Comparison of ENCODE assay signal across 8 mouse cellular contexts in genomic region chr2:90940233-90941229, GRCm38 (mm10). TPM values are rescaled to one million over a fixed set of nuclear protein-coding genes. Genes with fewer than 3 reads are reported as not detected.
DNase-seq lines count a peak whose midpoint lies in the region.

TSS of gene Celf1 (plus strand) at chr2:90940382.

- H3K9me3 ChIP-seq in hindbrain, embryonic 10.5 days: no peaks in the 10 kb centered on the region

- peak; percentile 93 for DNase-seq in Muller cell, postnatal 12 days (ENCODE audit: inconsistent ontology term)
- peak; percentile 79 for DNase-seq in cerebellum, adult 9-10 months
- peak in 1 of 2 experiments; percentile 80 for DNase-seq in frontal cortex, adult 2 months (ENCODE audit: extremely low spot score in 1 of 2, low spot score in 1 of 2)
- peak; percentile 87 for DNase-seq in hindbrain, embryonic 10.5 days (ENCODE audit: low spot score)
- DNase-seq in layer of hippocampus, postnatal 14 days (ENCODE audit: low spot score in 2 of 2): peak; percentile 73 to 77
- peak; percentile 81 for DNase-seq in lung, postnatal 14 days
- DNase-seq in ovary, postnatal 36 days (ENCODE audit: low spot score): peak; percentile 85
- peak; percentile 88 for DNase-seq in thymus, postnatal 25 days

- no peaks in the 10 kb centered on the region for H3K27me3 ChIP-seq in hindbrain, embryonic 10.5 days (ENCODE audit: insufficient read depth, poor library complexity, severe bottlenecking)

- H3K36me3 ChIP-seq in hindbrain, embryonic 10.5 days: 0 out of 2 replicates have a peak, but pooled peaks cover 13% of the 10 kb centered on the region

- peak within 1 kb of the TSS; percentile 97 for H3K27ac ChIP-seq in hindbrain, embryonic 10.5 days

- peak within 1 kb of the TSS; percentile 99 for H3K4me3 ChIP-seq in hindbrain, embryonic 10.5 days

- H3K4me1 ChIP-seq in hindbrain, embryonic 10.5 days (replicated peaks): peaks cover 25% of the 10 kb centered on the region

- under 1% methylated on average over 111 of the region's 113 CpGs for WGBS in hindbrain, embryonic 10.5 days

RNA-seq across cellular contexts. Expression of gene Celf1, which starts in this region (rescaled TPM):
- 107 and 127 TPM in 2 replicates for polyA plus RNA-seq in frontal cortex, adult 2 months (2012; rRNA removed)
- 129 and 141 TPM in 2 replicates for polyA plus RNA-seq in hindbrain, embryonic 10.5 days (2016; fragmentation: Nextera tagmentation; extraction: Ambion mirVana)
- 100 to 1,000 TPM; 117 to 120 TPM for total RNA-seq in layer of hippocampus, postnatal 14 days (2021)
